Mouse (Mus musculus): ENCODE data around the gene Tuba3a.

Tuba3a gene

GRCm38 (mm10) chr6:125285890-125286289 is at the start of gene Tuba3a:
Tuba3a (minus strand) TSS chr6:125286042.
- DNase-seq = no peak

DNA sequence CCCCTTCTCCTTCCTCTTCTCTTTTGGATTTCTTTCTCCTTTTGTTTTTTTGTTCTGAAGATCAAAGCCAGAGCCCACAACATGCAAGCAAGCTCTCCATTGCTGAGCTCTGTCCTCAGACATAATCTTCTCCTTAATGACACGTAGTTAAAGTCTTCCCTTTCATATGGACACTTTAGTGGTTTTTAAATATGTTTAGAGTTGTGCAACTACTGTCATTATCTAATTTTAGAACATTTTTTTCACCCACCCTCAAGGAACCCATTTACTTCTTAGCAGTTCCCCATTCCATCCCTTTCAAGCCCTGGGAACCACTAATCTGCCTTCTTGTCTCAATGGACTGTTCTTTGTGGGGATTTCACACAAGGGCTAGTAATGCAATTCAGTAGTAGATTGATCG is 48.5 kb upstream of the Tuba3a start:
- DNase-seq = no peak

- no peak for DNase-seq
Measured at GRCm38 (mm10) chr6:125333112-125333899, 47.5 kb upstream of the Tuba3a start.

DNA sequence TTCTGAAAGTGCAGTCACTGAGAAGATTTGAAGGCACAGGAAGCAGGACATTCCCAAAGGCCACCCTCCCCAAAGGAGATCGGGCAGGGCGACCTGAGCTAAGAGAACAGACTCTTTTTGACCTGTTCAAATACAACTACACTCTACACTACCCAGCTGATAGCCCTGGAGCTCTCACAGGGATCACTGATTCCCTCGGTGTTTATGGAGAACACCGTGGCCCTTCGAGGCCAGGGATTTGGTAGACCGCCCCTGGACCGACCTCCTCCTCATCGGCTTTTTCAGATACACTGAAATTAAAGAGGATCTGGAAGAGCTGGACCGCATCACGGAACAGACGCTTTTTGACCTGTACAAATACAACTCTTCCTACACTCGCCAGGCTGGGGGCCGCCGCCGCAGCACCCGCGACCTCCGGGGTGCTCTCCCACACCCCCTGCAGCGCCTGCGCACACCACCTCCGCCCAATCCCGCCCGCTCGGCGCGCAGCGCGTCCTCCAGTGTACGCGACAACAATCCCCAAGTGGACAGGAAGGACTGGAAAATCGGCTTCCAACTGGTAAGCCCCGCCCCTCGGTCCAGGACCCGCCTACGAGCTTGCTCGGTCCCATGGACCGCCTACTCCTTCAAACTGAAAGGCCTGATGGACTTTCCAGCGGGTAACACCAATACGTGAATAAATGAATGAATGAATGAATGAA is 44.9 kb upstream of the Tuba3a start:
- DNase-seq = peak; percentile 92

DNA sequence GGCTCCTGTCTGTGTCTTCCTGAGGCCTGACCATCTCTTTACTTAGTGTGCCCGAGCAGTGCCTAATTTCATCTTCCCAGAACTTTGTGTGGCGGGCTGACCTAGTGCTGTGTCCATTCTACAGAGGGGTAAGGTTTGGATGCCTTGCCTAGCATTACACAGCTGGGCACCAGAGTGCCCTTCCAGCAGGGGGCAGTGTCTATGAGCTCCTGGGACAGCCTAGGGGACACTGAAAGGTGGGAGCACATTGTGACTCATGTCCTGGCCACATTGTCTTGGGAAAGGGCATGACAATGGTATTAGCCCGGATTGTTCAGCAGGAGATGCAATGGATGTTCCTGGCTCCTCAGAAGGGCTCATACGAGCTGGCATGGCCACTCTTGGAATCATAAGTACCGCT is 42.4 kb upstream of the Tuba3a start:
- DNase-seq = no peak

DNA sequence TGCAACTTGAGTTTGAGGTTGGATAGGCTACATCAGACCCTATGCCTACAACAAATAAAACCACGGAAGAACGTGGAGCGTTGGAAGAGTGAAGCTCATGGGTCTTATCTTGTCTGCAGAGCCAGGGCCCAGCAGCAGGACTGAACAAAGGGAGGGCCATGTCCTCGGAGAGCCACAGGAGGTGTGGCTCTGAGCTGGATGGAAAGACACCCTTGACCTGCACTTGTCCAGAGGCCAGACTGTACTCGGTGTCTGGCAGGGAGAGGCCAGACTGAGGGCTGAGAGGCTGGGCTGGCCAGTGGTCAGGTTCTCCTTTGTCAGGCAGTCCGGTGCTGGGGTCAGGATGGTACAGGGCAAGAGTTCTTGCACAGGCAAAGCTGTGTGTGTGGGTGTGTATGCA is 39.5 kb upstream of the Tuba3a start:
- no peak for DNase-seq

DNA sequence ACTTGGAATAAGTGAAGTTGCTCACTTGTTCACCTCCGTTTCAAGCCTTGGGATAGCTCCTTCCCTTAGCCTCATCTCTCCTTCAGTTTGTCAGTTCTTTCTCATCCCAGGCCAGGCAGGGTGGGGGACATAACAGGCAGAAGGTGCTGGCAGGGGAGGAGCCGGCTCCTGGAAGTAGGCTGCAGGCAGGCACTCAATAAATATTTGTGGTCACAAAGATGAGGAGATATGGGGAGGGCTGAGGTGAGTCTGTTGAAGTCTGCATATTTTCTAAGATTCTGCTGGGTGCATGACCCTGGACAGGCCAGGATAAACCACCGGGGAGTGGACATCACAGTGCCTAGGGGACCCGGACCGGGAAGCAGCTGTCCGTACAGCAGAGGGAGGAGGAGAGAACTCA is 37.7 kb upstream of the Tuba3a start:
- no peak for DNase-seq

GRCm38 (mm10) chr6:125322794-125323193 is 37.0 kb upstream of the Tuba3a start:
- no peak for DNase-seq

- no peak for DNase-seq
Measured at GRCm38 (mm10) chr6:125321114-125321855, 35.4 kb upstream of the Tuba3a start.

DNA sequence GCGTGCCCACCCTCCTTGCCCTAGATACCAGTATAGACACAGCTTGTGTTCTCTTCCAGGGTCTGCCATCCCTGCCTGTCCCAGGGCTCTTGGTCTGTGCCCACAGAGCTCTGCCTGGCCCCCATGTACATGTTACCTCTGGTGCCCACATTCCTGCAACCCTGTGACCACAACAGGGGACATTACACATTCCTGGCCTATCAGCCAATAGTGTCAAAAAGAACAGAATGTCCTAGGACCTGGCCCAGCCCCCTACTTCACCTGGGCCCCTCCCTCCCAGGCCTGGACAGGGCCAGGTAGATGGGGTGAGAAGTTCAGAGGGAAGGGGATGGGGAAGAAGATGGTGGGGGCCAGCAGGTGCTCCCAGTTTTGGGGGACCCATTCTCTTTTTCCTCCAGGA is 34.5 kb upstream of the Tuba3a start, which contains the start of gene Scnn1a:
Gene Scnn1a (plus strand): TSS at position 337 of the 400 bp plus-strand sequence.
- DNase-seq = no peak

- no peak for DNase-seq
Measured at GRCm38 (mm10) chr6:125319919-125320296, 34.1 kb upstream of the Tuba3a start.

- DNase-seq = no peak
Measured at GRCm38 (mm10) chr6:125318981-125319918, 33.4 kb upstream of the Tuba3a start.

GRCm38 (mm10) chr6:125317077-125317476 is 31.2 kb upstream of the Tuba3a start:
- DNase-seq = no peak

DNA sequence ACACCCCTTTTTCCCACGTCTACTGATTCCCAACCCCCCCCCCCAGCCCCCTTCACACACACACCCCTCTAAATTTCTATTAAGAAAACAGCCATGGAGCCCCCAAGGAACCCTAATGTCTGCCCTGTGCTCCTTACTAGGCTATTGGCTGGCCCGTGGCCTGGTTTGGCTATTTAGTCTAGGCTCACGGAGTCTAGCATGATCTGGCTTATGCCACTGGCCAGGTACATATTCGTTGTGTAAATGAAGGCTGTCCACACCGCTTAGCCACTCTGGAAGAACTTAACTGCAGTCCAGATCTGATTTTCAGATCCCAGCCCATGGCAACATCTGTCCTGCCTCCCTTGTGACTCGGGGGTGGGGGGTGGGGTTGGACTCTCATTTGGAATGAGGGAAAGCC is 28.9 kb upstream of the Tuba3a start:
- DNase-seq = no peak

DNA sequence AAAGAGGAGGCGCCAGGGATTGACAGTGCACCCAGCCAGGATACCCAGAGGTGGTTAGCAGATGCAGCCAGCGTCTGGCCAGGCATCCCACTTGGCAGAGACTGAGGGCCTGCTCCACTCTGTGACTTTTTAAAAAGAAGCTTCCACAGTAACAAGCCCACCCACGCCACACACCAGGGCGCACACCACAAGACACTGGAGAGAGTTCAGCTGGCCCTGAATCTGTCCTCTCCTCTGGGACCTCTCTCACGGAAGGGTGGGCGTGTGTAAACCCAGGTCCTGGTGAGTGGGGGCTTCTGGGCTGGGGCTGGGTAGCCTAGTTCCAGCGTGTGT is 28.4 kb upstream of the Tuba3a start:
- DNase-seq = no peak

- peak; percentile 84 for DNase-seq
Measured at GRCm38 (mm10) chr6:125313546-125314230, 27.8 kb upstream of the Tuba3a start, which contains the start of gene Ltbr. Ltbr (minus strand) TSS chr6:125313885.

DNA sequence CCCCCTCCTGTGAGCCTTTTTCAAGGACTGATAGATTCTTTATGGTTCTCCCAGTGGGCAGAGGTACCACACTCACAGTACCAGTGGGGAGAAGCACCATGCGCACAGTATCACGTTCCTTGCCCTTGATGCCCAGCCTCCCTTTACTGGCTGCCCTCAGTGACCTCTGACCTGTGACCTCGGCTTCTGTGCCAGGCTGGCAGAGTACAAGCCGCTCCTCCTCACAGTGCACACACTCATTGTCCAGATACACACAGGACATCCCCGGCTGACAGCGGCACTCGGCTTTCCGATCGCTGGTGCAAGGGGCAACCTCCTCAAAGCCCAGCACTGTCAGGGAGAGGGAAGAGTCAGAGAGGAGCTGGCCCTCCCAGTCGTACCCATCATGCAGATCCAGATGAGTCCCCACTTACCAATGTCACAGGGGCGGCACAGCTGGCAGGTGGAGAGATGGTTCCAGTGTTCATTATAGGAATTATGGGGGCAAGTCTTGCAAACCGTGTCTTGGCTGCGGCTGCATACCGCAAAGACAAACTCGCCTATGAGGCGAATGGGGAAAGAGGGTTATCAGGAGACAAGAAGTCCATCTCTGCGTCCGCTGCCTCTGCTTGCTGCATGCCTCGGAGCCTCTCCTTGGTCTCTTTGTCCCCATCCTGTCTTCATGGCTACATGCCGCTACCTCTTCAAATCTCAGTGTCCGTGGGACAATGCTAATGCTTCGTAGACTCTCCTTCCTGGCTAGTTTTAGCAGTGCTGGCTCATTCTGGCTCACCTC is 26.9 kb upstream of the Tuba3a start:
- DNase-seq = no peak

GRCm38 (mm10) chr6:125312171-125312570 is 26.3 kb upstream of the Tuba3a start:
- no peak for DNase-seq

DNA sequence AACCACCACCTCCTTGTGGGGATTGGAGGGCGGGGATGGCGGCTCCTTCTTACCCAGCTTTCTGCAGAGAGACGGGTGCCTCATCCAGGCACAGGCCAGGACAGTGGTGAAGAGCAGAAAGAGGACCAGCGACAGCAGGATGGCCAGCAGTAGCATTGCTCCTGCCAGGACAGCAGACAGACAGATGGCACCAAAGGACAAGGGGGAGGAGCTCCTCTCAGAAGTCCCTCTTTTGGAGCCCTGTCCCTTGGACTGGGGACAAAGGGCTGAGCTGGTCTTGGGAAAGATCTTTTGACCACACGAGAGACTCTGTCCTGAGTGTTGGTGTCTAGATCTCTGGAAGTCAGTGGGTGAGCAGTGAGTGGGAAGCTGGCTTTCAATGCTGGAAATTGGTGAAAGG is 23.6 kb upstream of the Tuba3a start:
- DNase-seq = no peak

GRCm38 (mm10) chr6:125308921-125309320 is 23.1 kb upstream of the Tuba3a start:
- peak; percentile 66 for DNase-seq

DNA sequence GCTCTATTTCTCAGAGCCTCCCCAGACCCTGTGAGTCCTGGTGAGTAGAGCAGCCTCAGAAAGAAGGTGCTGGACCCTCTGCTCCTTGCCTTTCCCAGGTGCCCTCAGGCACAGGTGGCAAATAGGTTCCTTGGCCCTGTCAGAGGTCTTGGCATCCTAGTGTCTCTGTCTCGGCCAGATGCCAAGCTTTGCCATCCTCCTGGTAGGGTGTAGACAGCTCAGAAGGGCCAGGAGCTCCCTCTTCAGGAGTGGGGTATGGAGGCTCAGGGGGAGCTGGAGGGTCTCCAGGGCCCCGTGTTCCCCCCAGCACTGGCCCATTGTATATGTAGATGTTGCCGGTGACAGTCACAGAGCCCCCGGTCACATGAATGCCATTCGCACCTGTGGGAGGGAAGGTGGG is 21.2 kb upstream of the Tuba3a start:
- no peak for DNase-seq
